Mouse (Mus musculus) kidney, adult 2 months (tissue): ENCODE measurements around the gene Kmt5b.

Experiments
- CTCF ChIP-seq: fragments of 200-500 bp; conservative IDR thresholded peaks from 2 replicates; pipeline ENCODE4 v1.5.1; 2011; ENCODE audit warnings: low read depth, mild to moderate bottlenecking, control low read depth, low read length, moderate library complexity, mixed read lengths; ENCODE audit not compliant: insufficient read depth, insufficient read length
- POLR2A ChIP-seq: fragments of 200-500 bp; IDR thresholded peaks from one replicate; pipeline ENCODE4 v1.6.1; 2011; ENCODE audit warnings: low read depth, low read length, control low read depth

- no peak for TF ChIP-seq CTCF
- TF ChIP-seq POLR2A: no peak
Measured at GRCm38 (mm10) chr19:3743362-3743761, 23.9 kb upstream of the Kmt5b start.
